Mouse (Mus musculus) CD8-positive naive resting alpha-beta T cell, adult 57 days (primary cell): Measurements from ENCODE around the gene Narf. TPM values are rescaled to one million over a fixed set of nuclear protein-coding genes. Genes with fewer than 3 reads are reported as not detected.

ENCODE experiments used
- total RNA-seq: library from RNA; stranded (reverse); gene quantifications from one replicate; pipeline ENCODE4 v1.2.4, GENCODE M21; 2023

Gene Narf
- total RNA-seq, result 39.4 TPM

DNA sequence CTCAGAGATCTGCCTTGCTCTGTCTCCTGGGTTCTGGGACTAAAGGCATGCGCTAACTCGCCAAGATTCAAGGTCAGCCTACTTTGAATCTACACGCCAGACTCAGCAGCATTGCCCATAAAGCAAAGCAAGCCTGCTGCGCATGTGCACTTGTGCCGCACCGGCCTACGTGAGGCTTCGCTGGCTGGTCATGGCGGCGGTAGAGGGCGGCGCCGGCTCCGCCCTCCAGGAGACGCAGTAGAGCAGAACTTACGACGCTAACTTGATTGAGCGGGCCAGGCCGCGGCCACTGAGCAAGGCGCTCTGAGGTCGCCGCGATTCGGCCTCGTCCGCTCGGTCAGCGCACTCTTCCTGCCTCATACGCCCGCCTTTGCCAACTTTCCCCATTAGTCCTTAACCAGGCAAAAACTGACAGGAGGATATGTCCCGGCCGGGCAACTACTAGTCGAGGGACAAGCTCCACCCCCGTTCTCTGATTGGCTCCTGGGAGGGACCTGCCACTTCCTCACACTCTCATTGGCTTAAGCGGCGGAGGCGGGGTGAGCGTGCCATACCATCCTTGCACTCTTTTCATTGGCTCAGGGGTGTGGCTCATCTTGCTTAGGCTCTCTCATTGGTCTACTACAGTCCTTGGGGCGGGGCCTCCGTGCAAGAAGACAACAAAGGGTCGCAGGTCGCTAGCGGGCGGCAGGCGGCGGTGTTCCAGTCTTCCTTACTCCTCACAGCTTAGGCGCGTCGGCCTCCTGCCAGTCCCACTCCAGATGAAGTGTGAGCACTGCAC, at the start of gene Narf:
Gene Narf (plus strand): TSS at position 690 of the 781 bp plus-strand sequence.

DNA sequence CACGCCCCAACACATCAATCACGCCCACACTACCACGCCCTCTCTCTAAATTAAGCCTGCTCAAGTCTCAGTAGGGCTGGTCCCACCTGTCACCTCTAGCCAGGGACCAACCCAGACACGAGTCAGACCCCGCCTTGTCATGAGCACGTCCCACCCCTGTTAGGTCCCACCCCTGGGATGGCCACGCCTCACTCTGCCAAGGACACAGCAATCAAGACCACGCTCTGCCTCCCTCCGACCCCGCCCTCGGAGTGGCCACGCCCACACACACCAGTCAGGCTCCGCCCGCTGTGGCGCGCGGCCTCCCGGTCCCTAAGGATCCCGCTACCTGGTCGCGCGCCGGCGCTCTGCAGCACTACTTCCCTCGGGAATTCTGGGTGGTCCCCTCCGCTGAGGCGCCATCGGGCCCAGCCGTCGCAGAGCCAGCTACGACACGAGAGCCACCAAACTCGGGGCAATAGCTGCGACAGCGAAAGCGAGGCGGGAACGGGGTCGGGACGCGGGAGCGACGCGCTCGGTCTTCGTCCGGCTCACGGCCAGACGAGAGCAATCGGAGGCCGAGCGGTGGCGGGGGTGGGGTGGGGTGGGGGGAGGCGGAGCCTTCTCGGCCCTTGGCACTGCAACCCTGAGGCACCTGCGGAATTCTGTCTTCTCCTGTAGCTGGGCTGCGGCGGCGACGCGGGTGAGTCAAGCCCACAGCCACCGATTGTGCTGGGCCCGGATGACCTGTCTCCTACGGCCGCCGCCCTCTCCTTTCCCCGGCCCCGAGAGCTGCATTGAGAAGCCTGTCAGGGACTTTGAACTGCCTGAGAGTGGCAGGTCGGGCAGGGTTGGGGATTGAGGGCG, 32.7 kb upstream of the Narf start, which contains the start of the genes Hexdc and Ogfod3:
Gene Hexdc (plus strand): TSS at position 273 of the 846 bp plus-strand sequence.
Gene Ogfod3 (minus strand): TSS at position 551 of the 846 bp plus-strand sequence.

DNA sequence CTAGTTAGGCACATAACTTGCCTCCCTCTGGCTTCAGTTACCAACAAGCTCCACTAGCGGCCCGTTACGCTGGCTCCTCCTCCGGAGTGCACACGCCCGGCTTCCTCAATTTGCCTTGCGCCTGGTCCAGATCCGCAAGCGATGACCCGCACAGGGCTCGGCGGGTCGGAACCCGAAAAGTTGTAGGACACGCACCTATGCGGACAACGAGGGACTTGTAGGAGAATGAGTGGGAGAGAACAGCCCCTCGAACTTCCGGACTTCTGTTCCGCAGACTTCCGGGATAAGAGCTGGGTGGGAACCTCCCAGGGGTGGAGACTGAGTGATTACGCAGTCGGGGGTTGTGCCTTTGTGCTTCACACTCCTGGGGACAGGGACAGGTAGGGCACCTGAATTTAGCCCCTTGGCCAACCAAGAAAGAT, 8.0 kb upstream of the Narf start, which contains the start of gene Cybc1:
Gene Cybc1 (minus strand): TSS at position 305 of the 422 bp plus-strand sequence.

DNA sequence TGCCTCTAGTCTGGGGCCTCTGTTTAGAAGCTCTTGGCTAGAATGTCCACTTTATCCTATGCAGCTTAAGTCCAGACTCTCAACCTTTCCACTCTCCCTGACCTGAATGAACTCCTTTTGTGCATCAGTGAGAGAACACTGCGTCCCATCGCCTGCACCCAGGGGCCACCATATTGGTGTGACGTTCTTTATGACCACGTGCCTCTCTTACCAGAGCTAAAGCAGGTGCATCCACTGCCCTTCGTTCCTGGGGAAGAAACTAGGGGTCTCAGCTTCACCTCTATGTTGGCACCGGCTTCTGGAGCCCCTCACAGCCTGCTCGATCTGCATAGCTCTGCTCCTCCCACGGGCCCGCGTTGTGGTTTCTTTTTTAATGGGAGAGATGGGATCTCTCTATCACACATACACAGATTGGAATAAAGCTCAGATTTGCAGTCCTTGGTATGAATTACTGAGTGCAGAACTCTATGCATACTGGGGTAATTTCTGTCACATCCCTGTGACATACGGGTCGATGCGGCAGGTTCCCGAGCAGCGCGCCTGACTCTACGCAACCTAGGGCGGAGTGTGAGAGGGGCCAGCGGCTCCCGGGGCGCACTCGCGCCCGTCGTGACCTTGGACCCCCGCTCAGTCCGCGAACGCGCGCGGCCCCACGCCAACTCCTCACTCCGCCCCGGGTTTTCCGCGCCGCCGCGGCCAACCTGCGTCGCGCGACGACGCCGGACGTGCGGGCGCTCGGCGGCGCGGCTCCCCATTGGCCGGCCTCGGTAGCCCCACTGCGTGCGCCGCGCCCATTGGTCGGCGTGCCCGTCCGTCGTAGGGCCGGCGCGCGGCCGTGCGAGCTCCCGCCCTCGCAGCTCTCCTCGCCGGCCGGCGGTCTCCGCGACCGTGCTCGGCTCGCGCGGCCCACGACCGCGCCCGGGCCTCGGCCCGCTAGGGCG, 22.4 kb downstream of the Narf start, which contains the start of gene Foxk2:
Gene Foxk2 (plus strand): TSS at position 831 of the 941 bp plus-strand sequence.

Other genes starting within 250 kb of the Narf start
- gene Csnk1d, start 245.9 kb upstream of the Narf start, total RNA-seq, result 142 TPM
- 230 TPM for gene Cd7, start 197.8 kb upstream of the Narf start, total RNA-seq
- not detected for gene Sectm1b, start 173.7 kb upstream of the Narf start, total RNA-seq
- gene Sectm1a, start 156.0 kb upstream of the Narf start, total RNA-seq, result not detected
- gene Tex19.2, start 118.6 kb upstream of the Narf start, total RNA-seq, result not detected
- not detected for gene Tex19.1, start 91.1 kb upstream of the Narf start, total RNA-seq
- not detected for gene Uts2r, start 77.0 kb upstream of the Narf start, total RNA-seq
- 7.3 TPM for gene Hexdc, start 32.8 kb upstream of the Narf start, total RNA-seq
- gene Ogfod3, start 32.5 kb upstream of the Narf start, total RNA-seq, result 5.7 TPM
- gene Cybc1, start 7.9 kb upstream of the Narf start, total RNA-seq, result 51.3 TPM
- 30.5 TPM for gene Foxk2, start 22.7 kb downstream of the Narf start, total RNA-seq
- gene Wdr45b, start 117.2 kb downstream of the Narf start, total RNA-seq, result 61.4 TPM
- gene Rab40b, start 151.0 kb downstream of the Narf start, total RNA-seq, result not detected
- gene Fn3krp, start 184.1 kb downstream of the Narf start, total RNA-seq, result 5.8 TPM
- 0.18 TPM for gene Fn3k, start 197.7 kb downstream of the Narf start, total RNA-seq
- 34.0 TPM for gene Tbcd, start 214.7 kb downstream of the Narf start, total RNA-seq